Mouse (Mus musculus): Measurements from ENCODE around the gene BC053393.
"Not testable (repeated sequence)": the region's sequence is repeated elsewhere in the genome, so short reads cannot be mapped to it uniquely, and the experiment has no call there.

The BC053393 gene

DNA sequence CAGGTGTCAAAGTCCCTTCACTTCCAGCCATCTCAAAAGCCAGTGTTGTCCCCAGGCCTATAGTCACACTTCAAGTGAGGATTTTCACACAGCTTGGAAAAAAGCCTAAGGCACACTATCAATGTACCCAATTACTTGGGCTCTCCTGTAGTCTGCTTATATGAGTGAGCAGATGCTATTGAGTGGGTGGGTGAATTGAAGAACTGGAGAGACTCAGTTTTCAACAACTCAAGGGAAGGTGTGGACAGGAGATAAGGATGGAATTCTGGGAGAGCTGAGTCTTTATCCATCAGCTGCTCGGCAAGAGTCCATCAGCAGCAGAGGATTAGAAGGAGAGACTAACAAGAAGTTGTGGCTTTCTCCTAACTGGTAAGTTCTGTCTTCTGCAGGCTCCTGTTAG, at the start of gene BC053393:
BC053393 (plus strand) TSS at position 210 of the 400 bp plus-strand sequence.
- no peak for DNase-seq (ENCODE audit: low spot score)

DNA sequence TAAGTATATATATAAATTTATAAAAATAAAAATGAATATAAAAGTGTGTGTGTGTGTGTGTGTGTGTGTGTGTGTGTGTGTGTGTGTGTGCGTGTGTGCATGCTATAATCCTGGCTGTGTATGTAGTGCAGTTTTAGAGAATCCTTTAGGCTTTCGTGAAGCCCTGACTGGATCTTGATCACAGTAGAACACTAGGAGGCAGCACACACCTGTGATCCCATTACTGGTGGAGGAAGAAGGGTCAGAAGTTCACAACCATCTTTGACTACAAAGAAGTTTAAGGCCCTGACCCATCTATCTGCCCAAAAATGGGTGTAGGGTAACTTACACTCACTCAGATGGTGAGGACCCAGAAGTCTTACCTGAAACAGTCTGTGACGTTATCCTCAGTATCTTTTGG, 48.6 kb upstream of the BC053393 start:
- no peak for DNase-seq (ENCODE audit: low spot score)

DNA sequence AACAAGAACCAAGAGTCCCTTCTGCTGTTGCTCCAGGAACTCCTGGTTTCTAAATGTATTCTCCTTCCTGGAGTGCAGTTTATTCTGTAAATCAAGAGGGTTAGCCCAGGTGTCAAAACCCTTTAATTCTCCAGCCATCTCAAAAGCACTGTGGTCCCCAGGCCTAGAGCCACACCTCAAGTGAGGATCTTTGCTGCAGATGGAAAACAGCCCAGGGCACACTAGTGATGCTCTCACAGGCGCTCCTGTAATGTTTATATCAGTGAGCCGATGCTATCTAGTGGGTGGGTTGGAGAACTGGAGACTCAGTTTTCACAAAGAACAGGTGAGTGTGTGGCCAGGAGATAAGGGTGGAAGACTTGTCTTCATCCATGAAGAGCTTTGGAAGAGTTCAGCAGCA, 47.4 kb upstream of the BC053393 start, which contains the start of gene Gm12169:
Gm12169 (plus strand) TSS at position 301 of the 400 bp plus-strand sequence.
- no peak for DNase-seq (ENCODE audit: low spot score)

GRCm38 (mm10) chr11:46530149-46530548, 41.2 kb upstream of the BC053393 start:
- DNase-seq (ENCODE audit: low spot score), result no peak

GRCm38 (mm10) chr11:46536978-46537377, 34.4 kb upstream of the BC053393 start:
- no peak for DNase-seq (ENCODE audit: low spot score)

DNA sequence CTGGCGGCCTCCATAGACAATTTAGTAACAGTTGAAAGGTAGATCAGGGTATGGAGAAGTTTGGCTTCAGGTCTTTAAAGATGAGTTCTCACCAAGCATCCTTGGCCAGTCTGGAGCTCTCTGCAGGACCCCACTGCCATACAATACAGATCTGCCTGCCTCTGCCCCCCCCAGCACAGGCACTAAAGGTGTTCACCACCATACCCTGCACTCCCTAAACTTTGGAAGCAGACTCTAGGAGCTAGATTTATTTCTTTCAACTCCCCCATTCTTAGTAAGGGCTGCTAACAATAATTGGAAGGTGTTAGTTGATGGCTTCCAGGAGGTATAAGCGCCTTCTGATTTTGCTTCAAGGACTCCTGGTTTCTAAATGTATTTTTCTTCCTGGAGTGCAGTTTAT, 27.8 kb upstream of the BC053393 start:
- no peak for DNase-seq (ENCODE audit: low spot score)

DNA sequence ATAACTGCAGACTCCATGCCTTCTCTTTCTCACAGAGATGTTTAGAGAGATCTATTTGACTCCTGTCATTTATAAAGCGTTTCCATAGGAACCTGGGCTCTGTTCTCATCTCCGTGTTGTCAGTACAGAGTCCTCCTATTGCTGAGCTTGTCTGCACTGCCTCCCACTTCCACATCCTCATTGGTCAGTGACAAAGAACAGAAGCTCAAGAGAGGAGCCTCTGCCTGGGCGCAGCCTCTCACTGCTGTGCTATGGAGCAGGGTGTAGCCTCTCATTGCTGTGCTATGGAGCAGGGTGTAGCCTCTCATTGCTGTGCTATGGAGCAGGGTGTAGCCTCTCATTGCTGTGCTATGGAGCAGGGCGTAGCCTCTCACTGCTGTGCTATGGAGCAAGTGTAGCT, 21.6 kb upstream of the BC053393 start:
- no peak for DNase-seq (ENCODE audit: low spot score)

GRCm38 (mm10) chr11:46552741-46553140, 18.6 kb upstream of the BC053393 start:
- DNase-seq (ENCODE audit: low spot score), result no peak

GRCm38 (mm10) chr11:46561096-46561495, 10.2 kb upstream of the BC053393 start:
- DNase-seq (ENCODE audit: low spot score), result no peak

DNA sequence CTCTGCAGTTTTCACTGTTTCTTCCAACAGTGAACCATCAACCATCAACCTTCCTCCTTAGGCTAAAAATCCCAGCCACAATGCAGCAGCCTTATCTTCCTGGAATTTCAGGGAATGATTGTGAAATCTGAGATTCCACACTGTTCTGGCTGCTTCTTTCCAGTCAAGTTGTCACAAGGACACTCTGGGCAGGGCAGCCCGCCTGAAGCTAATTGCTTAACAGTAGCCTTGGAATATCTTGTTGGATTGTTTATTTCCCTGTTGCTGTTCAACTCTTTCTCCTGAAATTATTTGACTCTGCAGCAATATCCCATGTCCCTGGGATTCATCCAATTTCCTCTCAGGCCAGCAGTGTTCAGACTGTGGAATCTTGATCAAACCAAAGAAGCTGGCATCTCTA, 6.7 kb upstream of the BC053393 start:
- DNase-seq (ENCODE audit: low spot score), result no peak

DNA sequence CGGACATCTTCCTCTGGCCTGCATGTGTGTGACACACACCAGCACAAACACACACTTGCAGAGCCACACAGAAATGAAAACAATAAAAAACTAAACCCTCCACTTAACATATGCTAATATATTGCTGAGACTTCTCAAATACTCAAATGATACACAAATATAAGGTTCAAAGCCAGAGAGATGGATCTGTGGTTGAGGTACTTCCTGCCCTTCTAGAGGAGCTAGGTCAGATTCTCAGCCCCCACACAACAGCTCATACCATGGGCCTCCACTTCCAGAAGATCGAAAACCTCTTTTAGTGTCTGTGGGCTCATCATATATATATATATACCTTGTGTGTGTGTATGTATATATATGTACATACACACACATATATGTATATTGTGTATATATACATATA, 5.4 kb upstream of the BC053393 start:
- DNase-seq (ENCODE audit: low spot score), result no peak

- no peak for DNase-seq (ENCODE audit: low spot score)
Observed at GRCm38 (mm10) chr11:46569107-46569506, 2.2 kb upstream of the BC053393 start.

- no peak for DNase-seq (ENCODE audit: low spot score)
Observed at GRCm38 (mm10) chr11:46578771-46579281, 7.5 kb downstream of the BC053393 start.

GRCm38 (mm10) chr11:46580428-46580827, 9.1 kb downstream of the BC053393 start:
- no peak for DNase-seq (ENCODE audit: low spot score)

GRCm38 (mm10) chr11:46582741-46583140, 11.4 kb downstream of the BC053393 start:
- DNase-seq (ENCODE audit: low spot score), result no peak

DNA sequence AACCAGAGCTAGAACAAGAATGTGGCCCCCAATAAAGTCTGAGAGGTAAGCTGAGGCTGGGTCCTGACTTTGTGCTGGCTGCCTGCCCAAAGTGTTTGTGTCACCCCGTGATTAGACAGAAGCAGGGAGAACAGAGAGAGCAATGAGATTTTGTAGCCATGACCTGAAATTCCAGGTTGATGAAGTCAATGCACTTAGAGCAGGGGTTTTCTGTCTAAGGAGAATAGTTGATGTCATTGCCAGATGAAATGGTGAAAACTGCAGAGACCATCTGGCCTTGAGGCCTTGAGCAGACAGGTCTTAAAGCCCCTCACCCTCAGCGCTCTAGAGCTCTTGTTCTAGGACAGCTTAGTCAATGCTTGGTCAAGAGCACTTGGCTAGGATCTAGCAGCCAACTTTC, 21.1 kb downstream of the BC053393 start:
- no peak for DNase-seq (ENCODE audit: low spot score)

DNA sequence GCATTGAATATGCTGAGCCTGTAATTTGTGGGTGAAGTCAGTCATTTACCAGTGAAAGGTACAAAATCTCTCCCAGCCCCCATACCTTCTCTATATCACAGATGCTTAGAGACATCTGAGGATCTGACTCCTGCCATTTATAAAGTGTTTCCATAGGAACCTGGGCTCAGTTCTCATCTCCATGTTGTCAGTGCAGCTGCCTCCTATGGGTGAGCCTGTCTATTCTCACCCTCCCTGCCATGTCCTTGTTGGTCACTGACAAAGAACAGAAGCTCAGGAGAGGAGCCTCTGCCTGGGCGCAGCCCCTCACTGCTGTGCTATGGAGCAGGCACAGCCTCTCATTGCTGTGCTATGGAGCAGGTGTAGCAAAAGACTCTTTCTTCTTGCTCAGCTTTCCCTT, 48.6 kb downstream of the BC053393 start:
- DNase-seq (ENCODE audit: low spot score), result no peak

DNA sequence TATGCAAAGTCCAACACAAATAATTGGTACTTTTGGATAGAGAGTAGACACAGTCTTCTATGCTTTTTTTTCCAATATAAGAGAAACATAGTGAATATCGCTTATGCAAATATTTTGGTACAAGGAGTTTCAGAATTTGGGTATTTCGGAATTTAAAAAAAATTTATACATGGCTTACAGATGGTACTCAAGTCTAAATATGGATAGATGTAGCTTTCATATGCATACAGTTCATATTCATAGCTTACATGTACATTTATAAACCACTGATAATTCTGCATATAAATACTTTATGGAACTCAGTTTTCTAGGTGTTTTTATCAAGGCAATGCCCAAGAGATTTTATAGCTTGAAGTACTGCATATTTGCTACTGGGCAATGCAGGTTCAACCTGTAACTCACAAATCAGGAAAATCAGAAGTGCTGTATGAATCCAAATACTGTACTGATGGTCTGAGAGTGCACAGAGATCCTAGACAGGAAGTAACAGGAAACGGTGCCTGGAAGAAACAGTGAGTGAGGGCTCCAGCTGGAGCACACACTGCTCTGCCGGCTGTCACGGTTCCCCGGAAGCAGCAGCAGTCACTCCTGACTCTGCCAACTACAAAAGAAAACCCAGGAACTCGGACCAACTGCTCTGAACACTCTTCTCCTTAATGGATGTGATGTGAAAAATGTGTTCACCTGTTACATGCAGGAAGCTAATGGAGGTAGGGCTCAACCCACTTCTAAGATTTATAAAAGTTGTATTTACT, 49.3 kb downstream of the BC053393 start:
- DNase-seq (ENCODE audit: low spot score), result no peak

DNA sequence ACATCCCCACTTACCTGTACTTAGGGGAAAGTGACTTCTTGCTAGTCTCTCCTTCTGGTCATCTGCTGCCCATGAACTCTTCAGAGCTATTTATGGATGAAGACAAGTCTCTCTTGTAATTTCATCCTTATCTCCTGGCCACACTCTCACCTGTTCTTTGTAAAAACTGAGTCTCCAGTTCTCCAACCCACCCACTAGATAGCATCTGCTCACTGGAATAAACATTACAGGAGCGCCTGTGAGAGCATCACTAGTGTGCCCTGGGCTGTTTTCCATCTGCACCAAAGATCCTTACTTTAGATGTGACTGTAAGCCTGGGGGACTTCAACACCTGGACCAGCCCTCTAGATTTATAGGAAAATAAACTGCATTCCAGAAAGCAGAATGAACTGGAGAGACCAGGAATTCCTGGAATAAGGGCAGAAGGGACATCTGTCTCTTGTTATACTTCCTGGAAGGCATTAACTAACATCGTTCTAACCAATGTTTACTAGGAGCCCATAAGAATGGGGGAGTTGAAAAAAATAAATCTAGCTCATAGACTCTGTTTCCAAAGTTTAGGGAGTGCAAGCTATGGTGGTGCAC, 58.0 kb downstream of the BC053393 start, which contains the start of gene Dppa1:
Dppa1 (minus strand) TSS at position 51 of the 585 bp plus-strand sequence.
- no peak for DNase-seq (ENCODE audit: low spot score)

GRCm38 (mm10) chr11:46631635-46632034, 60.3 kb downstream of the BC053393 start:
- DNase-seq (ENCODE audit: low spot score), result no peak

- not testable (repeated sequence) for DNase-seq (ENCODE audit: low spot score)
Observed at GRCm38 (mm10) chr11:46635516-46635915, 64.2 kb downstream of the BC053393 start.

GRCm38 (mm10) chr11:46636568-46636967, 65.2 kb downstream of the BC053393 start:
- no peak for DNase-seq (ENCODE audit: low spot score)
